Mouse (Mus musculus) kidney, embryonic 15.5 days (tissue): ENCODE results near the gene Cep19. TPM values are rescaled to one million over a fixed set of nuclear protein-coding genes. Genes with fewer than 3 reads are reported as not detected.
"Not testable (repeated sequence)": the region's sequence is repeated elsewhere in the genome, so short reads cannot be mapped to it uniquely, and the experiment has no call there.

Source experiments
- ATAC-seq: fragments of 200-750 bp; cut with Nextera tagmentation; replicated peaks from 2 replicates; pipeline ENCODE4 v1.8.0; 2017; ENCODE audit warnings: moderate TSS enrichment; ENCODE audit not compliant: low FRiP score
- H3K27ac ChIP-seq: fragments of 300-500 bp; sonication (generic); 2 replicates; pipeline ENCODE4 v1.5.1; 2015; ENCODE audit warnings: mild to moderate bottlenecking, inconsistent platforms
- H3K27me3 ChIP-seq: fragments of 300-500 bp; sonication (generic); 2 replicates; pipeline ENCODE4 v1.6.1; 2015; ENCODE audit warnings: inconsistent platforms
- H3K36me3 ChIP-seq: fragments of 300-500 bp; sonication (generic); 2 replicates; pipeline ENCODE4 v1.6.1; 2015; ENCODE audit warnings: inconsistent platforms
- H3K4me1 ChIP-seq: fragments of 300-500 bp; sonication (generic); 2 replicates; pipeline ENCODE4 v1.6.1; 2015; ENCODE audit warnings: inconsistent platforms
- H3K4me2 ChIP-seq: fragments of 300-500 bp; sonication (generic); 2 replicates; pipeline ENCODE4 v1.6.1; 2015; ENCODE audit warnings: moderate library complexity, mild to moderate bottlenecking, inconsistent platforms
- H3K4me3 ChIP-seq: fragments of 300-500 bp; sonication (generic); replicated peaks from 2 replicates; pipeline ENCODE4 v1.5.1; 2015; ENCODE audit warnings: mild to moderate bottlenecking, inconsistent platforms
- H3K9ac ChIP-seq: fragments of 300-500 bp; sonication (generic); 2 replicates; pipeline ENCODE4 v1.6.1; 2015; ENCODE audit warnings: mild to moderate bottlenecking, inconsistent platforms
- H3K9me3 ChIP-seq: fragments of 300-500 bp; sonication (generic); replicated peaks from 2 replicates; pipeline ENCODE4 v1.6.1; 2016; ENCODE audit warnings: inconsistent platforms
- WGBS: fragments of 180-500 bp; shearing (Covaris S2); methylation state at CpG from one replicate; pipeline ENCODE4 v1.1.7; 2015; ENCODE audit warnings: mixed read lengths; 5-methylcytosine and 5-hydroxymethylcytosine counted together
- polyA plus RNA-seq: library from polyadenylated mRNA; unstranded; fragments of >200 nt; fragmentation: Nextera tagmentation; extraction: Ambion mirVana; gene quantifications from 2 replicates; pipeline ENCODE4 v1.2.1, GENCODE M21; 2015

The Cep19 gene
- 38.3 and 39.8 TPM in 2 replicates for polyA plus RNA-seq

DNA sequence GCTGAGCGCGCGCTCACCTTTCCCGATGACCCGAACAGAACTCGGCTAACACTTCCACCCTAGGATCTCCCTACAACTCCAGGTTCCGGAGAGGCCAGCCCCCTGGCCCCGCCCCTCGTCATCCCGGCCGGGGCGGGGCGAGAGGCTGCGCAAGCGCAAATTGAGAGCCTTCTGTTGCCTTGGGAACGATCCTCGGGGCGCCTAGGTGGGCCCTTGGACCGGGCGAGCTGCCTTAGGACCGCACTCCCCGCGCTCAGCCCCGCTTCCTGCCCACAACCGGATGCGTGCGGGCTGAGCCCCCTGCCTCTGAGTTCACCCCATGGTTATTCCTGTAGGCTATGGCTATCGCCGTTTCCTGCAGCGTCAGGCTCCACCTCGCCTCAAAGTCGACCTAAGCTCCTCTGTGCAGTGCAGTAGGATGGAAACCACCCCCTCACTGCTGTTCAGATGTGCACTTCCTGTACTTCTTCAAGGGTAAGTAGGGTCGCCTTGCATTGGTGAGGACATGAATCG is at the start of gene Cep19, which contains the start of gene Pigx:
Cep19 (plus strand) TSS at position 163 of the 513 bp plus-strand sequence.
Pigx (minus strand) TSS at position 103 of the 513 bp plus-strand sequence.
- peak within 1 kb of the TSS; percentile 98 for H3K4me3 ChIP-seq
- peak; percentile 98 for ATAC-seq

DNA sequence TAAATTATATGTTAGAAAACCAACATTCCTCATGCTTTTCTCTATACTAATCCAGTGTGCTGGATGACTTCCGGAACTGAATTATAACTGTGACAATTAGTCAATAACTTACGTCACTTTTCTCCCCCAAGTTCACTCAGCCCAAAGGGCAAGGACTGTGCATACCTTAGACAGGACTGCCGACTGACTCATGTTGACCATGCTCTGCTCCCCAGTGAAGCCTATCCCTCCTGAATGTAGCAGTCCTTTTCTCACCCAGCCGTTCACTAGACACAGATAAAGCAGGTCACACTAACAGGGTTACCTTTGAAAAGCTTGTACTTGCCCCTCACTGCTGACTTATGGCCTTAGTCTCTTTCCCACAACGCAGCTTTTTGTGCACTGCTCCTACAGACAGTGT is 40.8 kb upstream of the Cep19 start:
- H3K9ac ChIP-seq: no peak overlapping the region
- WGBS: 75% methylated on average over 5 of the region's 5 CpGs
- peaks cover 6% of the 10 kb centered on the region; the same call in 1 of the 2 replicates for H3K4me1 ChIP-seq
- no peaks in the 10 kb centered on the region for H3K9me3 ChIP-seq
- no peak for ATAC-seq
- H3K36me3 ChIP-seq: no peaks in the 10 kb centered on the region
- no peak overlapping the region for H3K4me3 ChIP-seq
- no peaks in the 10 kb centered on the region for H3K27me3 ChIP-seq
- no peak overlapping the region for H3K27ac ChIP-seq
- no peak overlapping the region for H3K4me2 ChIP-seq

More for the DNA sequence above, at the start of gene Cep19, which contains the start of gene Pigx:
- Histone ChIP-seq H3K9ac (peak within 1 kb of the TSS; percentile 88), H3K27me3 (no peaks in the 10 kb centered on the region), H3K36me3 (peaks cover 36% of the 10 kb centered on the region), H3K27ac (peak within 1 kb of the TSS; percentile 96), H3K4me2 (peak within 1 kb of the TSS; percentile 81), H3K9me3 (no peaks in the 10 kb centered on the region), H3K4me1 (peaks cover 20% of the 10 kb centered on the region)
- WGBS: under 1% methylated on average over 34 of the region's 34 CpGs

DNA sequence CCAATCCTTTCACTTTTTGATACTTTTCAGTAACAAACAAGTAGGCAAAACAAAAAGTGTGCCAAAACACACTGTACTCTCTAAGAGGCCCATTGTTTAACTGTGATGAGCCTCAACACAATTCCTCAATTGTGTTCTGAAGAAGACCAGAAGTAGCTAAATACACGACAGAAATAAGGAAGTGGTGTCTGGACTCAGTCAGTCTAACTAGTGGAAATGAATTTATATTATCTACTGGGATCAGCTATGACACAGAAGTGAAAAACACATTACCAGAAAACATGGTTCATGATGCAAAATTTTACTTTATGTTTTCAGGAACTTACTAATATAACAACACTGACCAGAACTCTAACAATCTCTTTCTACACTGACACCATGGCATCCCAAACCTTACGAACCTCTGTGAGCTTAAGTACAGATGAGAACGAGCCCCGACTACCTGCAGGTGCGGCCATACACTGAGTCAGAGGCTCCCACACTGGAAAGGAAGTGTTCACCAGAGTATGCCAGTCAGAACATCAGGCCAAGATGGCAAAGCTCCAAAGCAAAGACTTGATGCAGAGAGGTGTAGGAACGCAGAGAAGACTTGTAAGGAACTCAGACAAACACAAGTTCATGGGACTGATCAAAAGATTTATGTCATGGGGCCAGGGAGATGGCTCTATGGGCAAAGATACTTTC is 39.6 kb upstream of the Cep19 start:
- H3K9me3 ChIP-seq: no peaks in the 10 kb centered on the region
- H3K36me3 ChIP-seq: no peaks in the 10 kb centered on the region
- no peak overlapping the region for H3K4me3 ChIP-seq
- H3K27me3 ChIP-seq: no peaks in the 10 kb centered on the region
- 0 out of 2 replicates have a peak overlapping the region, but pooled peaks have one; percentile 9 for H3K27ac ChIP-seq
- peaks cover 6% of the 10 kb centered on the region; the same call in 1 of the 2 replicates for H3K4me1 ChIP-seq
- no peak overlapping the region for H3K4me2 ChIP-seq
- 74% methylated on average over 6 of the region's 6 CpGs for WGBS
- no peak for ATAC-seq
- peak overlapping the region; percentile 10; the same call in 1 of the 2 replicates for H3K9ac ChIP-seq

DNA sequence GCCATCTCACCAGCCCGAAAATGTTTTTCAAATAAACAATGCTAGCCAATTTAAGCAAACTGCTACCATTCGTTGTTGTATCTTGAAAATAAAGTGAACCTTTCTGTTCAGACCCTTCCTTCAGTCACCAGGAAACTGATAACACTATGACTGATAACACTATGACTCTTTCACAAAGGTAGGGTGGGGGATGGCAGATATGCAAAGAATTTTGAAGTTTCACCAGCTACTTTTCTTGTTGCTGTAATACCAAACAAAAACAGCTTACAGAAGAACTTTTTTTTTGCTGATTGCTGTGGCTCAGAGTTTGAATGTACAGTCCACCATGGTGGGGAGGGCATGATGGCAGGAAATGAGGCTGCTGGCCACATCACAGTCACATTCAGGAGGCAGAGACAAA is 37.4 kb upstream of the Cep19 start:
- WGBS: 82% methylated on average over 2 of the region's 2 CpGs
- no peak for ATAC-seq
- H3K27ac ChIP-seq: no peak overlapping the region

DNA sequence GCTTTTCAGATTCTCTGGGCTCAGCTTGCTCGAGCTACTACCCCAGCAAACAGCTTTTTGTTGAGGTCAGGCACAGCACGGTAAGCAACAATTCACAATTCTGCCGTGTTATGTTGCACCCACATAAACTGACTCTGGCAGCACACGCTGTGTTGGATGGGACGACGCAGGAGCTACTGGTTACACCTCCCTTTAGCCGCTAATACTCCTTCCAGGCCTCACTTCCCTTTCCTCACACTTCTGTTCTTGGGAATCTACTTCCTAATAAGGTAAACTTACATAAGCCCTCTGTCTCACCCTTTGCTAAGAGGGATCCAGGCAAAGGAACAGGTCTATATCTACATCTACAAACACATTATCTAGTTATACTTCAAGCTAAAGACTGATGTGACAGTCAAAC is 35.7 kb upstream of the Cep19 start:
- ATAC-seq: no peak
- Histone ChIP-seq H3K9me3 (no peaks in the 10 kb centered on the region), H3K4me1 (peaks cover 23% of the 10 kb centered on the region), H3K4me2 (no peak overlapping the region), H3K4me3 (no peak overlapping the region), H3K27me3 (no peaks in the 10 kb centered on the region), H3K36me3 (no peaks in the 10 kb centered on the region), H3K9ac (no peak overlapping the region), H3K27ac (no peak overlapping the region)
- 83% methylated on average over 7 of the region's 7 CpGs for WGBS

More for the DNA sequence above, 37.4 kb upstream of the Cep19 start:
- H3K4me3 ChIP-seq: no peak overlapping the region
- H3K36me3 ChIP-seq: no peaks in the 10 kb centered on the region
- peaks cover 17% of the 10 kb centered on the region; the same call in 1 of the 2 replicates for H3K4me1 ChIP-seq
- H3K4me2 ChIP-seq: no peak overlapping the region
- H3K9ac ChIP-seq: no peak overlapping the region
- H3K9me3 ChIP-seq: no peaks in the 10 kb centered on the region
- H3K27me3 ChIP-seq: no peaks in the 10 kb centered on the region

DNA sequence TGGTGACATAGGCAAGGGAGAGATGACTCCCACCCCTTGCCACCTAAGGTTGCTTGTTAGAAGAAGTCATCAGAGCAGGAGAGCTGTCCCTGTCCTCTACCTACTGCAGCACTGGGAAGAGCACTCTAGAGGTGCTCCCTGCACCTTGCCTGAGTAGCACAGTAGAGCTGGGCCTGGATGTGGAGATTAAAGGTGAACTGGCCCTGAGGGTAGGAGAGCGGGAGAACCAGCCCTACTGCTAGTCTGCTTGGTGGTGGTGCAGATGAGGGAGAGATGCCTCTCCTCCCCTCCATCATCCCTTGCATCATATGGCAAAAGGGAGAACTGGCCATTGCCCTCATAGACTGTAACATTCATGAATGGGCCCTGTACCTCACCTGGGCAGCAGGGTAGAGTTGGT is 32.7 kb upstream of the Cep19 start:
- H3K4me3 ChIP-seq: no peak overlapping the region
- peaks cover 27% of the 10 kb centered on the region for H3K4me1 ChIP-seq
- no peaks in the 10 kb centered on the region for H3K9me3 ChIP-seq
- no peak for ATAC-seq
- H3K4me2 ChIP-seq: no peak overlapping the region
- WGBS: 95% methylated on average over 1 of the region's 1 CpGs
- H3K9ac ChIP-seq: no peak overlapping the region
- no peaks in the 10 kb centered on the region for H3K36me3 ChIP-seq
- no peak overlapping the region for H3K27ac ChIP-seq
- H3K27me3 ChIP-seq: no peaks in the 10 kb centered on the region

DNA sequence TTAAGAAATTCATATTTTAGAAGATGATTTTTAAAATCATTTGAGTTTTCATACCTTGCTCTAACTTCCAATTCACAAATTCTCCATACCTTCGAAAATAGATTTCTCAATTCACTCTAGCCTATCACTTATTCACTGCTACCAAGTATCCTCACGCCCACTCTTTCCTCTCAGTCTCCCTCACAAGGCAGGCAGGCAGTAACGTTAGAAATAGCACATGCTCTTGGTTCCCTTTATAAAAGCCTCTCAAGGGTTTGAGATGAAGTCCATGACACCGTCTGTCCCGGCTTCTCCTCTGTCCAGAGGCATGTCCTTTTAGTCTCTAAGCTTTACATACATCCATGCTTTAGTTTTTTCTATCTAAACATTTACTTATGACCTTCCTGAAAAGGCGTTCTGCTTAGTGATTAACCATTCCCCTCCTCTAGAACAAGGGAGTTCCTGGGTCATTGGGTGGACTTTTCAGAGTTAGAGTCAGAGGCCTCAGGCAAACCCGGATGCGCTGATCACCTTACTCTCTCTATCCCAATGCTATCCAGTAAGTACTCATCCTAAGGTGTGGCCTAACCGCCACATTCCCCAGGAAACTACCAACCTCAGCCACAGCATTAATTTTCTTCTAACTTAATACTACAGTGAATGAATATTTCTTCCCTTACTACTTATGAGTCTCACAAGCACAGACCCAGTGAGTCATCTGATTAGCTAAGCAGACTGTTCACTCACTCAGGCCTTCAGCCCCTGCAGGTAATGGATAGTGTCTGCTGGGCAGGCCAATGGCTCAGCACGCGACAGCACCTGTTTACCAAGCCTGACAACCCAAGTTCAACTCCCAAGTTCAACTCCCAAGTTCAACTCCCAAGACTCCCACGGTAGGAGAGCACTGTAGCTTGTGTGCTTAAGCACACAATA is 31.0 kb upstream of the Cep19 start:
- WGBS: 64% methylated on average over 12 of the region's 12 CpGs
- Histone ChIP-seq H3K4me2 (no peak overlapping the region), H3K36me3 (no peaks in the 10 kb centered on the region), H3K27ac (peak overlapping the region; percentile 59), H3K4me3 (no peak overlapping the region), H3K4me1 (peaks cover 30% of the 10 kb centered on the region), H3K9ac (no peak overlapping the region), H3K27me3 (no peaks in the 10 kb centered on the region), H3K9me3 (no peaks in the 10 kb centered on the region)
- 0 out of 2 replicates have a peak, but pooled peaks have one; percentile 36 for ATAC-seq

DNA sequence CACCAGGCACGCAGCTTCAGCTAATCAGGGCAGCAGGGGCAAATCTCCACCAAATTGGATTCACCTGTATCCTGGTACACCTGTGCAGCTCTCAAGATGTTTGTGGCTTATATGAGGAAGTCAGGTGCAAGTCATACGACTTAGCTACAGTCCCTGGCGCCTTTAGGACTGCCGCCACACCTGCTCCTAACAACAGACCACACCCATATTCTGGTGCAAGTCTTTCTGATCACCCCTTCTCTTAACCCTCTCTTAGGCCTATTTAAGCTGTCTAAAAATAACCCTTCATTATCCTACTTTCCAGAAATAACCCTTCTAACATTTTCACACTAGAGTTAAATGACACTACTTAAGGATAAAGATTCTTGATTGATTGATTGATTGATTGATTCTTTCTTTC is 29.5 kb upstream of the Cep19 start:
- H3K4me1 ChIP-seq: peaks cover 32% of the 10 kb centered on the region
- not testable (repeated sequence) for ATAC-seq, H3K27ac ChIP-seq, H3K4me3 ChIP-seq, H3K4me2 ChIP-seq, H3K27me3 ChIP-seq, H3K36me3 ChIP-seq, H3K9me3 ChIP-seq, H3K9ac ChIP-seq
- WGBS: 60% methylated on average over 4 of the region's 4 CpGs

DNA sequence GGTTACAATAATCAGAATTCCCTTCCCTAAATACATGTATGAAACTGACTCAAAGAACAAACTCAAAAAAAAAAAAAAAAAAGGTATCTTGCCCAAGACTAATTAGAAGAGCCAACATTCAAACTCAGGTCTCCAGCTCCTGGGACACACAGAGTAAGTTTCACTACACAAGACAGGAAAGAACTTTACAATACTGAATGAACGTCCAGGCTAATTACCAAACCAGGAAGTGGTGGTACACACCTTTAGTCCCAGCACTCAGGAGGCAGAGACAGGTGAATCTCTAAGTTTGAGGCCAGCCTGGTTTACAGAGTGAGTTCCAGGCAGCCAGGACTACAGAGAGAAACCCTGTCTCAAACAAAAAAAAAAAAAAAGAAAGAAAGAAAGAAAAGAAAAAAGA is 23.8 kb upstream of the Cep19 start:
- 30% methylated on average over 1 of the region's 1 CpGs for WGBS
- Histone ChIP-seq H3K27me3 (no peaks in the 10 kb centered on the region), H3K27ac (no peak overlapping the region)

DNA sequence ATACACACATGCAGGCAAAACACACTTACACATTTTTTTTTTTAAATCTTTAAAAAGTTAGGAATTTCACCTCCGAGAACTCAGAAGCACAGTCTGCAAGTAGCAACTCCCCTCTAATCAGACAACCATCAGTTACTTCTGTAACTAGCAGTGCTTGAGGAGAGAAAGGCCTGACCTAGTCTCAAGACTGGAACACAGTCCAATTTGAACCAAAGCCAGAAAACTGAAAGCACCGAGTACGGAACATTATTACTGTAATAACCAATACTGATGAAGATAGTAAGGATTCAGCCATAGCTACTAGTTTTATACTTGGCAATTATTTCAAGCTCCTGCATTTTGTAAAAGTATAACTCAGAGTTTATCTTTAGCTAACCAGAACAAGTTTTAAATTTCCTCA is 23.2 kb upstream of the Cep19 start:
- Histone ChIP-seq H3K4me1 (peaks cover 37% of the 10 kb centered on the region), H3K9me3 (no peaks in the 10 kb centered on the region), H3K9ac (no peak overlapping the region), H3K4me3 (no peak overlapping the region), H3K4me2 (peak overlapping the region; percentile 14), H3K27me3 (no peaks in the 10 kb centered on the region), H3K27ac (no peak overlapping the region), H3K36me3 (no peaks in the 10 kb centered on the region)
- 55% methylated on average over 3 of the region's 3 CpGs for WGBS
- ATAC-seq: no peak

More for the DNA sequence above, 23.8 kb upstream of the Cep19 start:
- H3K9me3 ChIP-seq: no peaks in the 10 kb centered on the region
- H3K4me2 ChIP-seq: no peak overlapping the region
- H3K9ac ChIP-seq: no peak overlapping the region
- H3K36me3 ChIP-seq: no peaks in the 10 kb centered on the region
- H3K4me3 ChIP-seq: no peak overlapping the region
- ATAC-seq: no peak
- peaks cover 37% of the 10 kb centered on the region for H3K4me1 ChIP-seq

DNA sequence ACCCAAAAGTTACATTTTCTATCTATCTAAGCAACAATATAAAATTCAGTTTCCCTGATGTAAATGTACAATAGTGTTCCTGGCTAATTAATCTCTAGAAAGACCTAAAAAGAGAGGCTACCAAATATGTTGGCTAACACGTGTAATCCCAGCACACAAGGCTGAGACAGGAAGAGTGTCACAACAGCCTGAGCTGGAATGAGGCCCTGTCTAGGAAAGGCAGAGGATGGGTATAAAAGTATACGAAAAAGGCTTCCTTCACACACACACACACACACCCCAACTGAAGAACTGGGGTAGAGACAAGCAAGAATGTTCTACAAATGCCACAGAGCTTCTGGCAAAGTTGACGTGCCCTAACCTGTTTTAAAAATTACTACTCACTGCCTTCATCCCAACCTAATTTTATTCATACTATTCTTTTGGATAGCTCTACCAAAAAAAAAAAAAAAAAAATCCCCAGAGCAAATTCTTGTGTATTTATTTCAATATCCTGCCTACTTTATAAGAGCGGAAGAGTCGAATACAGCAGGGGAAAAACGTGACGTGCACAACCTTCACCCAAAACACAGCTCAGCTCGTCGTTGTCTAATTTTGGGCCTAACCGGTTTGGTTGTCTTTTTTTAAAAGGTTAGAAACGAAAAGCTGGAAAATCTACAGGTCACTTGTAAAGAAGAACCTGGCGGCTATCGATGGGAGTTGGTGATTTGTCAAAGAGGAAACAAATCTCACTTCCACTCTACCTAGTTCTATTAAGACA is 21.8 kb upstream of the Cep19 start:
- Histone ChIP-seq H3K4me3 (peak overlapping the region; percentile 99), H3K9ac (peak overlapping the region; percentile 99), H3K4me1 (peaks cover 29% of the 10 kb centered on the region), H3K9me3 (no peaks in the 10 kb centered on the region), H3K27me3 (no peaks in the 10 kb centered on the region), H3K4me2 (peak overlapping the region; percentile 69), H3K36me3 (peaks cover 7% of the 10 kb centered on the region; the same call in 1 of the 2 replicates), H3K27ac (peak overlapping the region; percentile 98)
- no peak for ATAC-seq
- WGBS: 6% methylated on average over 13 of the region's 13 CpGs
